Mouse (Mus musculus) granulocyte monocyte progenitor cell, adult 5-6 weeks (primary cell): ENCODE measurements around the gene Slc48a1. TPM values are rescaled to one million over a fixed set of nuclear protein-coding genes. Genes with fewer than 3 reads are reported as not detected.
A peak's percentile ranks its signal among the peaks of the same experiment; 100 is the strongest.

Source experiments
- ATAC-seq: replicated peaks from 2 replicates; pipeline ENCODE4 v1.8.0; 2016; ENCODE audit warnings: mild to moderate bottlenecking, moderate TSS enrichment, inconsistent platforms; ENCODE audit not compliant: poor library complexity, severe bottlenecking
- total RNA-seq, 2 experiments: library from RNA; stranded (forward) in 1 of 2; stranded (reverse) in 1 of 2; fragments of 200-712, 200-1000 nt in 1 of 2; fragments of >200 nt in 1 of 2; fragmentation: Nextera tagmentation in 1 of 2; gene quantifications; 2 replicates each; pipeline ENCODE4 v1.2.3; 2014 to 2017

Slc48a1 gene
- total RNA-seq, 2 experiments from 2014 or later, result 71.6 to 99.2 TPM

DNA sequence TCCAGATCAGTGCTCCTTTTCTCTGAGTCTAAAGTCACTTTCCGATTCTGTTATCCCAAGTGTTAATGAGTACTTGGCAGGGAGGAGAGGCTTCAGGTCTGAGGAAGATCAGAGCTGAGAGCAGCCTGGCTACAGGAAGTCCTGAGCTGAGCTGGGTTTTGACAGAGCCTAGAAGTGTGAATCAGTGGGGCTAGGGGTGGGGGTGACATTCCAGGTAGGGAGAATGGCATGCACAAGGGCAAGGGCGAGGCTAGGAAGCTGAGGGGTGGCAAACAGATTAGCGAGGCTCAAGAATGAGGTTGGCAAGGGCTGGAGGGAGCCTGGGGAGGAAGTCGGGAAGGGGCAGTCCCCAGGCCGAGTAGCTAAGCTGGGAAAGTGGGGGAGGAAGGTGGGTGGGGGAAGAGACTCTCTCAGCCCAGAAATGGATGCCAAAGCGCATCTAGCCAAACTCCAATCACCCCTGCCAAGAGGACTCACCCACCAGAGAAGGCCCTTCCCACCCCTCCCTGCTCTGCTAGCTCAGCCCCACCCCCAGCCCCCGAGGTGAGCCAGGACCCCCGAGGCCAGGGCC lies 59.3 kb downstream of the Slc48a1 start:
- 0 out of 2 replicates have a peak, but pooled peaks have one; percentile 12 for ATAC-seq

DNA sequence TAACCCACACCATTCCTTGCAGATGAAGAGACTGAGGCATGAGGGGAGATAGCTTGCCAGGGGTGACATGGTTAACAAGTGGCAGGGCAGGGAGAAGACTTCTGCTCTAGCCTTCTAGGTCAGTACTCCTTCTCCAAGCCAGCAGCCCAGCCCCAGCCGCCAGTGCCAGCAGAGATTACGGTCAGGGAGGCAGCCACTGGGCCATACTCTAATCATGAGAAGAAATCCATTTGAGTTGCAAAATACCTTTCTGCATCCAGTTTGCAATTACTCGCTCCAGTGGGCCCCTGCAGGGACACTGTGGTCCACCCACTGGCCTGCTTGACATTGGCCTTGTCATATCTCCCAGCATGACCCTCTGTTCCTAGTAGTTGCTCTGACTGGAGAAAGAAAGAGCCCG lies 60.1 kb downstream of the Slc48a1 start:
- ATAC-seq, result no peak

DNA sequence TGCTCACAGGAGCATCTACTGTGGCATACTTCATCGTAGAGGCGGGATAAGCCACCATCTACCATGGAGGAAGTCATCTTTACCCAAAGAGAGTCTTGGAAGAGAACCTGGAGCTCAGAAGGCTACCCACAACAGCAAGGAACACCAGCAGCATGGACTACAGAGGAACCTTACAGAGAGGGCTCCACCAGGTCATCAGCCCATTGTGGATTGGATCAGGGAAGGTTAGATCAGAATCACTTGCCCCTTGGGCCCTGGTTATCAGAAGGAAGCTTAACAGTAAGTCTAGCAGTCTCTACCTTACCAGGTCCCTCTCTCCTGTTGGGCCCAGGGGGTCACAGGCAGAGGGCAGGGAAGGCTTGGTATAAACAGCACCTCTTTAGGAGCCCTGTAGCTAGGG lies 60.7 kb downstream of the Slc48a1 start:
- no peak for ATAC-seq

DNA sequence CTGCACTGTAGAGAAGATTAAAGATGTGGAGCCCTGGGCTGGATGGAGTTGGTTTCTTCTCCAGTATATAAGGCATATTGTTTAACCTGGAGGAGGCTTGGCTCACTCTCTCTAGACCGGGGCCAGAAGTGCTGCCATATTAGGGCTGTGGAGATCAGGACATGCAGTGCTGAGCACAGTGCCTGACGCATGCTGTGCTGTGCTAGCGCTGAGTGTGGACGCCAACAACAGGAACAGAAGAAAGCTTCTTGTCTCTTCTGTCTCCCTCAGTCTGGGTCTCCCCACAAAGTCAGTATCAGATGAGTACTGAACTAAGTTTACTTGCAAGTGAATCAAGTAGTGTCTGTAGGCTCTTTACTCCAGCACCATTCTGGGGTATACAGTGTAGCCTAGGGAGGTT lies 61.2 kb downstream of the Slc48a1 start:
- ATAC-seq, result no peak

DNA sequence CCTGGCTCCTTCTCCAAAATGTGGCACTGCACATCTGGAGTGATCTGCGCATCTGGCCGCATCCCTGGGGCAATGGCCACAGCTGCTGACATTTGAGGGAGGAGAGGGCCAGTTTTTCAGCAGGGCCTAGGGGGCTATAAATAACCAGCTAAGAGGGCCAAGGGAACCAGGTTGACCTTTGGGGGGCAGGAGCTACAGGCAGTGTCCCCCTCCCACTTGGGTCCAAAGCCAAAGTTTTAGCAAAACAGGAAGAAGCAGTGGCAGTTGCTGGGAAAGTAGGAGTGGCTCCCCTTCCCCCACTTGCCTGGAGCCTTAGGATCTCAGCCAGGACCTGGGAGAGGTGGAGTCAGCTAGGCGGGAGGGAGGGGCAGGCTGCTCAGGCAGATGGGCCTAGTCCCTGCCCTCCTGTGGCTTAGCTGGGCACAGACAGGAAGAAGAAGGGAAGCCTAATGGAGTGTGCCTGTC lies 61.7 kb downstream of the Slc48a1 start:
- ATAC-seq, result peak; percentile 25

DNA sequence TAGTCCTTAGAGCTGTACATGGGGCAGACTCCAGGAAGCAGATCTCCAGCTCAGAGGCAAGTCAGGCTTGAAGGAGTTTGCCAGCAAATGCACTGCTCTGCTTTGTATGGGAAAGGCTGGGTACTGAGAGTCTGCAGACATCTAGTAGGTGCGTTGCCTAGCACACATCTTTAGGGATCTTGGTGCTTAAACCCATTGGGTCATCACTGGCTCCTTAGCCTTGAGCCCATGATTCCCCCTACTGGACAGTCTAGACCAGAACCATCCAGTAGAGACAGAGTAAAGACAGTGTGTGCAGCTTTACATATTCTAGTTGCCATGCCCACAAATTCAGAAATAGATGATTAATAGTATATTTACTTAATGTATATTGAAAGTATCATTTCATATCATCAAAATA lies 62.5 kb downstream of the Slc48a1 start:
- 0 out of 2 replicates have a peak, but pooled peaks have one; percentile 20 for ATAC-seq

DNA sequence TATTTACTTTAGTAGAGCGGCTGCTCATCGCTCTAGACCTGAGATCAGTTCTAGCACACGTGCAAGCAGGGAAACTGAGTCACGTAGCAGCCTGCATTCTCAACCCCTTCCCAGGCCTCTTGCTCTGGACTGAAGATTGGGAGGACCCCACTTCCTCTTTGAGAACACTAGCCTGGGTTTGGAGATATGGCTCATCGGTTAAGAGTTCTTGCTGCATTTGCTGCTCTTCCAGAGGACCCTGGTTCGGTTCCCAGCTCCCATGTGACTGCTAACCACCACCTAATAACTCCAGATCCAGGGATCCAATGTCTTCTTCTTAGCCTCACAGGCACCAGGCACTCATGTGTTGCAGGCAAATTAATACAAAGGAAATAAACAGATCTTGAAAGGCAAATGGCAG lies 63.1 kb downstream of the Slc48a1 start:
- no peak for ATAC-seq

DNA sequence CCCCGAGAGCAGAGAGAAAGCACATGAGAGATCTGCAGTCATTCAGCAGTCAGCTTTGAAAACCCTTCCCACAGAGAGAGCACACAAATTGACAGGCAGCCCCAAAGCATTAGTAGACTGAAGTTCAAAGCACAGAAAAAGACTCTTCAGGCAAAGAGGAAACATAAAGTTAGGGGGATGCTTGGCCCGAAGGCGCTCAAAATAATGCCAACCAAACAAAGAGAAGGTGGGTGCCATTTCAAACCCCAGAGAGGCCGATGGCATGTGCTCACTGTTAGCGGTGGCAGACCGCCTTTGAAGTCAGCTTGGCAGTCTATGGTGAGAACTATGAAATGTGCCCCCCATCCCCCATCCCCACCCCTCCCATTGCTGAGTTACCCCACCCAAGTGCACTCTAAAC lies 63.7 kb downstream of the Slc48a1 start:
- no peak for ATAC-seq

Other genes with a start within 250 kb of the Slc48a1 start
- gene Rpap3, start 72.7 kb upstream of the Slc48a1 start, total RNA-seq (2014; fragmentation: Nextera tagmentation), result 25.7 and 31.1 TPM in 2 replicates
- gene Rpap3, start 72.7 kb upstream of the Slc48a1 start, total RNA-seq (2017), result 33.2 and 46.7 TPM in 2 replicates
- 0.53 and 2.8 TPM in 2 replicates for gene Endou, start 47.2 kb upstream of the Slc48a1 start, total RNA-seq (2014; fragmentation: Nextera tagmentation)
- 1.7 and 2.2 TPM in 2 replicates for gene Endou, start 47.2 kb upstream of the Slc48a1 start, total RNA-seq (2017)
- gene Rapgef3, start 10.5 kb upstream of the Slc48a1 start, total RNA-seq (2014; fragmentation: Nextera tagmentation), result 8.4 and 33.0 TPM in 2 replicates
- gene Rapgef3, start 10.5 kb upstream of the Slc48a1 start, total RNA-seq (2017), result 11.9 and 19.1 TPM in 2 replicates
- 33.3 and 52.1 TPM in 2 replicates for gene Hdac7, start 66.0 kb downstream of the Slc48a1 start, total RNA-seq (2014; fragmentation: Nextera tagmentation)
- 3.5 and 6.1 TPM in 2 replicates for gene Hdac7, start 66.0 kb downstream of the Slc48a1 start, total RNA-seq (2017)
- gene Vdr, start 132.1 kb downstream of the Slc48a1 start, total RNA-seq (2014; fragmentation: Nextera tagmentation), result 12.9 and 25.6 TPM in 2 replicates
- gene Vdr, start 132.1 kb downstream of the Slc48a1 start, total RNA-seq (2017), result 2.3 and 2.5 TPM in 2 replicates
- 48.8 and 61.7 TPM in 2 replicates for gene Tmem106c, start 185.7 kb downstream of the Slc48a1 start, total RNA-seq (2014; fragmentation: Nextera tagmentation)
- 29.0 and 32.7 TPM in 2 replicates for gene Tmem106c, start 185.7 kb downstream of the Slc48a1 start, total RNA-seq (2017)
- not detected in 2 replicates for gene Col2a1, start 226.2 kb downstream of the Slc48a1 start, total RNA-seq (2014; fragmentation: Nextera tagmentation)
- gene Col2a1, start 226.2 kb downstream of the Slc48a1 start, total RNA-seq (2017), result not detected in 2 replicates